Mouse (Mus musculus): ENCODE data around the gene Zfp184. TPM values are rescaled to one million over a fixed set of nuclear protein-coding genes. Genes with fewer than 3 reads are reported as not detected.

Zfp184 gene
- polyA plus RNA-seq, 1 experiment from 2014 or later: 19.9 TPM

GRCm38 (mm10) chr13:22009642-22010041 lies 64.7 kb downstream of the Zfp184 start, which contains the start of gene Prss16:
TSS of gene Prss16 (minus strand) at chr13:22009742.
- Histone ChIP-seq H3K9ac (no peak within 1 kb of the TSS), H3K27me3 (peaks cover 96% of the 10 kb centered on the region), H3K4me1 (replicated peaks) (peaks cover 18% of the 10 kb centered on the region), H3K27ac (no peak within 1 kb of the TSS), H3K36me3 (no peaks in the 10 kb centered on the region), H3K4me3 (no peak within 1 kb of the TSS), H3K4me2 (no peak within 1 kb of the TSS), H3K9me3 (no peaks in the 10 kb centered on the region)
- 41% methylated on average over 6 of the region's 7 CpGs for WGBS
- no peak for ATAC-seq (ENCODE audit: low FRiP score)

MicroRNAs encoded within 50 kb of the gene (microRNA counts, 519-probe panel; counts per million panel counts)
- microRNA mmu-miR-1983: 4,966 counts per million, percentile 86 among the panel's probes with 10 or more counts

Small RNA genes lying within 50 kb of the gene (microRNA-seq; reads per million reads assigned to microRNA genes)
- gene Gm44456: 0.70 reads per million
- 2,129 reads per million, percentile 83 among the genes with 10 or more reads in this experiment for gene Mir1983

Other genes with a start within 250 kb of the Zfp184 start
- gene Olfr1359, start 247.0 kb upstream of the Zfp184 start, polyA plus RNA-seq (2015; fragmentation: Nextera tagmentation; extraction: Ambion mirVana): not detected in 2 replicates
- gene Hist1h2bl, start 229.0 kb upstream of the Zfp184 start, polyA plus RNA-seq (2015; fragmentation: Nextera tagmentation; extraction: Ambion mirVana): 1.1 and 1.9 TPM in 2 replicates
- gene Hist1h2ai, start 228.7 kb upstream of the Zfp184 start, polyA plus RNA-seq (2015; fragmentation: Nextera tagmentation; extraction: Ambion mirVana): 12.9 and 14.0 TPM in 2 replicates
- 5.9 and 6.4 TPM in 2 replicates for gene Hist1h3h, start 227.4 kb upstream of the Zfp184 start, polyA plus RNA-seq (2015; fragmentation: Nextera tagmentation; extraction: Ambion mirVana)
- gene Hist1h2bm, start 223.1 kb upstream of the Zfp184 start, polyA plus RNA-seq (2015; fragmentation: Nextera tagmentation; extraction: Ambion mirVana): 1.9 and 2.3 TPM in 2 replicates
- 0.39 and 0.84 TPM in 2 replicates for gene Hist1h4j, start 210.0 kb upstream of the Zfp184 start, polyA plus RNA-seq (2015; fragmentation: Nextera tagmentation; extraction: Ambion mirVana)
- gene Hist1h4k, start 194.6 kb upstream of the Zfp184 start, polyA plus RNA-seq (2015; fragmentation: Nextera tagmentation; extraction: Ambion mirVana): 1.6 and 2.7 TPM in 2 replicates
- 10.4 and 11.4 TPM in 2 replicates for gene Hist1h2ak, start 191.3 kb upstream of the Zfp184 start, polyA plus RNA-seq (2015; fragmentation: Nextera tagmentation; extraction: Ambion mirVana)
- gene Hist1h2bn, start 191.0 kb upstream of the Zfp184 start, polyA plus RNA-seq (2015; fragmentation: Nextera tagmentation; extraction: Ambion mirVana): 0.60 and 2.1 TPM in 2 replicates
- 5.5 and 7.8 TPM in 2 replicates for gene Hist1h1b, start 164.5 kb upstream of the Zfp184 start, polyA plus RNA-seq (2015; fragmentation: Nextera tagmentation; extraction: Ambion mirVana)
- gene Hist1h3i, start 161.7 kb upstream of the Zfp184 start, polyA plus RNA-seq (2015; fragmentation: Nextera tagmentation; extraction: Ambion mirVana): 44.3 and 48.5 TPM in 2 replicates
- 1.8 and 2.8 TPM in 2 replicates for gene Hist1h2an, start 157.9 kb upstream of the Zfp184 start, polyA plus RNA-seq (2015; fragmentation: Nextera tagmentation; extraction: Ambion mirVana)
- gene Hist1h2bp, start 157.6 kb upstream of the Zfp184 start, polyA plus RNA-seq (2015; fragmentation: Nextera tagmentation; extraction: Ambion mirVana): 0.68 and 0.97 TPM in 2 replicates
- 7.3 and 7.8 TPM in 2 replicates for gene Hist1h2bq, start 134.9 kb upstream of the Zfp184 start, polyA plus RNA-seq (2015; fragmentation: Nextera tagmentation; extraction: Ambion mirVana)
- gene Hist1h2ao, start 134.6 kb upstream of the Zfp184 start, polyA plus RNA-seq (2015; fragmentation: Nextera tagmentation; extraction: Ambion mirVana): not detected in 2 replicates
- not detected in 2 replicates for gene Hist1h4m, start 133.3 kb upstream of the Zfp184 start, polyA plus RNA-seq (2015; fragmentation: Nextera tagmentation; extraction: Ambion mirVana)
- gene Hist1h4n, start 112.9 kb upstream of the Zfp184 start, polyA plus RNA-seq (2015; fragmentation: Nextera tagmentation; extraction: Ambion mirVana): 6.7 and 8.6 TPM in 2 replicates
- gene Hist1h2ap, start 111.6 kb upstream of the Zfp184 start, polyA plus RNA-seq (2015; fragmentation: Nextera tagmentation; extraction: Ambion mirVana): 898 and 915 TPM in 2 replicates
- 7.5 and 7.7 TPM in 2 replicates for gene Hist1h2br, start 111.4 kb upstream of the Zfp184 start, polyA plus RNA-seq (2015; fragmentation: Nextera tagmentation; extraction: Ambion mirVana)
- gene Pom121l2, start 36.1 kb downstream of the Zfp184 start, polyA plus RNA-seq (2015; fragmentation: Nextera tagmentation; extraction: Ambion mirVana): not detected in 2 replicates
- 0.12 and 0.14 TPM in 2 replicates for gene Prss16, start 64.6 kb downstream of the Zfp184 start, polyA plus RNA-seq (2015; fragmentation: Nextera tagmentation; extraction: Ambion mirVana)
- 1.9 TPM in 1 of 2 replicates, not detected in the other for gene Hist1h2ah, start 90.5 kb downstream of the Zfp184 start, polyA plus RNA-seq (2015; fragmentation: Nextera tagmentation; extraction: Ambion mirVana)
- 0.84 and 3.1 TPM in 2 replicates for gene Hist1h2bk, start 90.8 kb downstream of the Zfp184 start, polyA plus RNA-seq (2015; fragmentation: Nextera tagmentation; extraction: Ambion mirVana)
- gene Hist1h4i, start 96.3 kb downstream of the Zfp184 start, polyA plus RNA-seq (2015; fragmentation: Nextera tagmentation; extraction: Ambion mirVana): 12.2 and 12.9 TPM in 2 replicates
- gene Hist1h2ag, start 97.8 kb downstream of the Zfp184 start, polyA plus RNA-seq (2015; fragmentation: Nextera tagmentation; extraction: Ambion mirVana): 11.9 and 17.6 TPM in 2 replicates
- 1.8 and 5.0 TPM in 2 replicates for gene Hist1h2bj, start 98.1 kb downstream of the Zfp184 start, polyA plus RNA-seq (2015; fragmentation: Nextera tagmentation; extraction: Ambion mirVana)
- gene Vmn1r188, start 139.3 kb downstream of the Zfp184 start, polyA plus RNA-seq (2015; fragmentation: Nextera tagmentation; extraction: Ambion mirVana): not detected in 2 replicates
- gene Vmn1r189, start 160.7 kb downstream of the Zfp184 start, polyA plus RNA-seq (2015; fragmentation: Nextera tagmentation; extraction: Ambion mirVana): not detected in 2 replicates
- not detected in 2 replicates for gene Vmn1r191, start 238.9 kb downstream of the Zfp184 start, polyA plus RNA-seq (2015; fragmentation: Nextera tagmentation; extraction: Ambion mirVana)
- not detected in 2 replicates for gene Vmn1r192, start 246.0 kb downstream of the Zfp184 start, polyA plus RNA-seq (2015; fragmentation: Nextera tagmentation; extraction: Ambion mirVana)

All from hindbrain, embryonic 13.5 days (tissue).